Mouse (Mus musculus) hindbrain, embryonic 13.5 days (tissue): ENCODE measurements around the gene Gm5089. TPM values are rescaled to one million over a fixed set of nuclear protein-coding genes. Genes with fewer than 3 reads are reported as not detected.
A peak's percentile ranks its signal among the peaks of the same experiment; 100 is the strongest.

Experiments used
- ATAC-seq: fragments of 200-750 bp; cut with Nextera tagmentation; 2 replicates; pipeline ENCODE4 v1.8.0; 2017; ENCODE audit warnings: moderate TSS enrichment; ENCODE audit not compliant: low FRiP score
- H3K27ac ChIP-seq: fragments of 300-500 bp; sonication (generic); 2 replicates; pipeline ENCODE4 v1.5.1; 2015; ENCODE audit warnings: inconsistent platforms, mild to moderate bottlenecking, moderate library complexity
- H3K27me3 ChIP-seq: fragments of 300-500 bp; sonication (generic); 2 replicates; pipeline ENCODE4 v1.6.1; 2015; ENCODE audit warnings: mild to moderate bottlenecking, inconsistent platforms
- H3K36me3 ChIP-seq: fragments of 300-500 bp; sonication (generic); 2 replicates; pipeline ENCODE4 v1.6.1; 2015; ENCODE audit warnings: mild to moderate bottlenecking, inconsistent platforms
- H3K4me1 ChIP-seq: fragments of 300-500 bp; sonication (generic); replicated peaks from 2 replicates; pipeline ENCODE4 v1.6.1; 2015; ENCODE audit warnings: inconsistent platforms
- H3K4me2 ChIP-seq: fragments of 300-500 bp; sonication (generic); 2 replicates; pipeline ENCODE4 v1.6.1; 2015; ENCODE audit warnings: inconsistent platforms, mild to moderate bottlenecking, moderate library complexity
- H3K4me3 ChIP-seq: fragments of 300-500 bp; sonication (generic); 2 replicates; pipeline ENCODE4 v1.5.1; 2015; ENCODE audit warnings: mild to moderate bottlenecking, inconsistent platforms
- H3K9ac ChIP-seq: fragments of 300-500 bp; sonication (generic); 2 replicates; pipeline ENCODE4 v1.6.1; 2015; ENCODE audit warnings: mild to moderate bottlenecking, inconsistent platforms
- H3K9me3 ChIP-seq: fragments of 300-500 bp; sonication (generic); 2 replicates; pipeline ENCODE4 v1.6.1; 2016; ENCODE audit warnings: inconsistent platforms
- WGBS: fragments of 180-500 bp; shearing (Covaris S2); methylation state at CpG from one replicate; pipeline ENCODE4 v1.1.7; 2015; 5-methylcytosine and 5-hydroxymethylcytosine counted together
- polyA plus RNA-seq: library from polyadenylated mRNA; unstranded; fragments of >200 nt; fragmentation: Nextera tagmentation; extraction: Ambion mirVana; gene quantifications from 2 replicates; pipeline ENCODE4 v1.2.1, GENCODE M21; 2015

The Gm5089 gene
- polyA plus RNA-seq, 1 experiment from 2014 or later: 3.0 TPM

GRCm38 (mm10) chr14:122388431-122389031, 62.4 kb downstream of the Gm5089 start:
- Histone ChIP-seq H3K36me3 (no peaks in the 10 kb centered on the region), H3K27me3 (peaks cover 39% of the 10 kb centered on the region), H3K4me3 (no peak overlapping the region), H3K27ac (no peak overlapping the region), H3K4me2 (no peak overlapping the region), H3K9me3 (no peaks in the 10 kb centered on the region), H3K9ac (no peak overlapping the region), H3K4me1 (peaks cover 22% of the 10 kb centered on the region; the same call in 1 of the 2 replicates)
- 49% methylated on average over 19 of the region's 19 CpGs for WGBS
- no peak for ATAC-seq

- H3K4me3 ChIP-seq: no peak overlapping the region
- no peak overlapping the region for H3K27ac ChIP-seq
- WGBS: 81% methylated on average over 5 of the region's 5 CpGs
- H3K4me1 ChIP-seq: peaks cover 22% of the 10 kb centered on the region; the same call in 1 of the 2 replicates
- no peaks in the 10 kb centered on the region for H3K9me3 ChIP-seq
- no peak overlapping the region for H3K9ac ChIP-seq
- no peak overlapping the region for H3K4me2 ChIP-seq
- H3K27me3 ChIP-seq: peaks cover 38% of the 10 kb centered on the region
- no peaks in the 10 kb centered on the region for H3K36me3 ChIP-seq
- ATAC-seq: no peak
Measured at GRCm38 (mm10) chr14:122387781-122388180, 63.1 kb downstream of the Gm5089 start.

- Histone ChIP-seq H3K9ac (no peak overlapping the region), H3K27me3 (peaks cover 27% of the 10 kb centered on the region), H3K4me2 (no peak overlapping the region), H3K4me3 (no peak overlapping the region), H3K9me3 (no peaks in the 10 kb centered on the region), H3K4me1 (peaks cover 22% of the 10 kb centered on the region; the same call in 1 of the 2 replicates), H3K27ac (no peak overlapping the region), H3K36me3 (no peaks in the 10 kb centered on the region)
- ATAC-seq: no peak
- WGBS: 82% methylated on average over 17 of the region's 17 CpGs
Measured at GRCm38 (mm10) chr14:122386281-122387130, 64.4 kb downstream of the Gm5089 start.

- no peak overlapping the region for H3K4me2 ChIP-seq
- no peaks in the 10 kb centered on the region for H3K9me3 ChIP-seq
- peaks cover 22% of the 10 kb centered on the region; the same call in 1 of the 2 replicates for H3K4me1 ChIP-seq
- no peak overlapping the region for H3K4me3 ChIP-seq
- no peak overlapping the region for H3K9ac ChIP-seq
- WGBS: over 99% methylated on average over 5 of the region's 5 CpGs
- H3K27me3 ChIP-seq: peaks cover 24% of the 10 kb centered on the region
- no peaks in the 10 kb centered on the region for H3K36me3 ChIP-seq
- H3K27ac ChIP-seq: no peak overlapping the region
- ATAC-seq: no peak
Measured at GRCm38 (mm10) chr14:122385758-122386157, 65.2 kb downstream of the Gm5089 start.

GRCm38 (mm10) chr14:122385238-122385534, 65.7 kb downstream of the Gm5089 start:
- Histone ChIP-seq H3K27me3 (peaks cover 20% of the 10 kb centered on the region), H3K4me3 (no peak overlapping the region), H3K9ac (no peak overlapping the region), H3K9me3 (no peaks in the 10 kb centered on the region), H3K27ac (no peak overlapping the region), H3K4me1 (peaks cover 22% of the 10 kb centered on the region; the same call in 1 of the 2 replicates), H3K4me2 (peak overlapping the region; percentile 19; the same call in 1 of the 2 replicates), H3K36me3 (no peaks in the 10 kb centered on the region)
- no peak for ATAC-seq
- 76% methylated on average over 3 of the region's 3 CpGs for WGBS

Other genes with a start within 250 kb of the Gm5089 start
- 10.9 and 13.9 TPM in 2 replicates for gene Zic5, start 14.6 kb upstream of the Gm5089 start, polyA plus RNA-seq
- gene Zic2, start 24.3 kb upstream of the Gm5089 start, polyA plus RNA-seq: 9.3 and 13.7 TPM in 2 replicates
- gene Gm10837, start 39.5 kb upstream of the Gm5089 start, polyA plus RNA-seq: 0.41 and 0.74 TPM in 2 replicates
- 26.7 and 29.7 TPM in 2 replicates for gene Pcca, start 83.2 kb upstream of the Gm5089 start, polyA plus RNA-seq